Mouse (Mus musculus) heart, postnatal 0 days (tissue): Measurements from ENCODE around the gene Dpp6.

Experiments
- CTCF ChIP-seq: IDR thresholded peaks from 2 replicates; pipeline ENCODE4 v1.5.1; 2016; ENCODE audit warnings: antibody characterized with exemption, control low read depth, low read depth
- EP300 ChIP-seq: IDR thresholded peaks from 2 replicates; pipeline ENCODE4 v1.6.1; 2016; ENCODE audit warnings: antibody characterized with exemption, low read depth

GRCm38 (mm10) chr5:26894346-26894745 is 77.3 kb downstream of the Dpp6 start:
- TF ChIP-seq CTCF (no peak), EP300 (no peak)
